Mouse (Mus musculus): ENCODE results near the gene Aqr. TPM values are rescaled to one million over a fixed set of nuclear protein-coding genes. Genes with fewer than 3 reads are reported as not detected.

Aqr gene
- total RNA-seq, 1 experiment from 2014 or later, result 60.8 TPM

DNA sequence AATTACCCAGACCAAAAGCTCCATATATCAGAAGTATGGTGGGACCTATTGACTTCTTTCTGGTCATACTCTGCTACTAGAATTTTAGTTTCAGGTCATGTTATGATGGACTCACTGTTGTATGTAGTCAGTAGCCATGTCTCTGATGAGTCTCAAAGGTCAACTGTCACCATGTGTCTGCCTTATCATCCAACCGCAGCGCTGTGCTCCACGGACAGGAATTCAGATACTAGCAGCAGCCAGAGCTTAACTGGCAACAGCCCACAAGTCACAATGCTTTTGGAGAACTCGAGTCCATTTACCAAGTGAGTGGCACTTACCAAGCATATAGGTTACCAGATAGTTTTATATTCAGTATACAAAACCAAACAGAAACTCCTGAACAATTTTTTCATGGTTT lies 89.2 kb downstream of the Aqr start:
- ATAC-seq (replicated peaks in 1 of 2; ENCODE audit: insufficient read depth in 1 of 2, low FRiP score in 2 of 2, low TSS enrichment in 1 of 2, low read depth in 1 of 2, poor library complexity in 2 of 2, severe bottlenecking in 2 of 2), result no peak

- ATAC-seq (replicated peaks in 1 of 2; ENCODE audit: insufficient read depth in 1 of 2, low FRiP score in 2 of 2, low TSS enrichment in 1 of 2, low read depth in 1 of 2, poor library complexity in 2 of 2, severe bottlenecking in 2 of 2), result peak in 1 of 2 experiments; percentile 25; a peak in 1 of 4 replicates
These were observed 90.3 kb downstream of the Aqr start for GRCm38 (mm10) chr2:114096570-114096969.

GRCm38 (mm10) chr2:114095348-114095747 lies 91.5 kb downstream of the Aqr start:
- ATAC-seq (replicated peaks in 1 of 2; ENCODE audit: insufficient read depth in 1 of 2, low FRiP score in 2 of 2, low TSS enrichment in 1 of 2, low read depth in 1 of 2, poor library complexity in 2 of 2, severe bottlenecking in 2 of 2), result no peak

DNA sequence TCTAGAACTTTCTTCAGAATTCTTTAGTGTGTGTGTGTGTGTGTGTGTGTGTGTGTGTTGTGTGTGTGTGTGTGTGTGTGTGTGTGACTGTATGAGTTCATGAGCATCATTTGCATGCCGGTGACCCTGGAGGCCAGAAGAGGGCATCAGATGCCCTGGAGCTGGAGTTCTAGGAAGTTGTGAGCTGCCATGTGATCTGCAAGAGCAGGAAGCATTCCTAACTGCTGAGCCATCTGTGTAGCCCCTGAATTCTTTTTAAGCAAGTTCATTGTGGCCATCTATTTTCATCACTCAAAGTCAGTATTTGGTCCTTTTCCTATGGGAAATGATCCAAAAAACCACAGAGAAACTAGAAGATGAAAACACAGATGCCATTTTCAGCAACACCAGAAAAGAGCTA lies 92.1 kb downstream of the Aqr start:
- ATAC-seq (replicated peaks in 1 of 2; ENCODE audit: insufficient read depth in 1 of 2, low FRiP score in 2 of 2, low TSS enrichment in 1 of 2, low read depth in 1 of 2, poor library complexity in 2 of 2, severe bottlenecking in 2 of 2), result no peak

- no peak for ATAC-seq (replicated peaks in 1 of 2; ENCODE audit: insufficient read depth in 1 of 2, low FRiP score in 2 of 2, low TSS enrichment in 1 of 2, low read depth in 1 of 2, poor library complexity in 2 of 2, severe bottlenecking in 2 of 2)
These were observed 93.2 kb downstream of the Aqr start for GRCm38 (mm10) chr2:114093577-114093976.

GRCm38 (mm10) chr2:114089862-114090261 lies 97.0 kb downstream of the Aqr start:
- ATAC-seq (replicated peaks in 1 of 2; ENCODE audit: insufficient read depth in 1 of 2, low FRiP score in 2 of 2, low TSS enrichment in 1 of 2, low read depth in 1 of 2, poor library complexity in 2 of 2, severe bottlenecking in 2 of 2), result no peak

DNA sequence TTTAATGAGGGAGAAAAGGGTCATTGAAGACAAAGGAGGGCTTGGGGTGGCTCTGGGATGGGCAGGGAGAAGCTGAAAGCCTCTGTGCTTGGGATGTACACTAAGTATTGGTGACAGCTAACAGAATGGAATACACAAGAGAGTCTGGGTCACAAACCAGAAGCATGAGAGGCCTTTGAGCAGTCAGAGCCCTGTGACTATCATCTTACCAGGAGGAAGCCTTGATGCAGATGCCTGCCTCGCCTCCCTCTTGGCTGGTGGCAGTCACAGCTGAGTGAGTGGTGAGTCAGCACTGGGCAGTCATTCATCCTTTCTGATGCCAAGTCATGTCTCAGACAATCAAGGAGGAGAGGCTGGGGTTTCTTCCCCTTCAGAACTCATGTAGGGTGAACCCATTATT lies 99.6 kb downstream of the Aqr start:
- no peak for ATAC-seq (replicated peaks in 1 of 2; ENCODE audit: insufficient read depth in 1 of 2, low FRiP score in 2 of 2, low TSS enrichment in 1 of 2, low read depth in 1 of 2, poor library complexity in 2 of 2, severe bottlenecking in 2 of 2)

- no peak for ATAC-seq (replicated peaks in 1 of 2; ENCODE audit: insufficient read depth in 1 of 2, low FRiP score in 2 of 2, low TSS enrichment in 1 of 2, low read depth in 1 of 2, poor library complexity in 2 of 2, severe bottlenecking in 2 of 2)
These were observed 114.9 kb downstream of the Aqr start for GRCm38 (mm10) chr2:114071876-114072275.

- no peak for ATAC-seq (replicated peaks in 1 of 2; ENCODE audit: insufficient read depth in 1 of 2, low FRiP score in 2 of 2, low TSS enrichment in 1 of 2, low read depth in 1 of 2, poor library complexity in 2 of 2, severe bottlenecking in 2 of 2)
These were observed 120.6 kb downstream of the Aqr start for GRCm38 (mm10) chr2:114066226-114066625.

DNA sequence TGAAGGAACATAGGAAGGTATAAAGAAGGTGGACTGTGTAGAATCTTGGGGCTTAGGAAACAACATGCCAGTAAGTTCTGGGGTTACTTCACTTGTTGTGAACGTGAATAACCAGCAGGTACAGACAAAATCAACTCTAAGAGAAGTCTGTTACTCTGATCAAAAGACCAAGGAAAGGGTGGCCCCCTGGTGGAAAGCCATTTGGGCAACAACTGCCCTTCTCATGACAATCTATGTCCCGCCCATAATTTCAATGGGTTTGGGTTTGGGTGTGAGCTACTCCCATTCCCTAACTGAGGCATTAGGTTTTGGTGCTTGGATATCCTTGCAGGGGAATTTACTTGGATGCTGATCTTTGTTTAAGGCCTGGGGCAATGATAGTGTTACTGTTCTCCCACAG lies 122.8 kb downstream of the Aqr start:
- no peak for ATAC-seq (replicated peaks in 1 of 2; ENCODE audit: insufficient read depth in 1 of 2, low FRiP score in 2 of 2, low TSS enrichment in 1 of 2, low read depth in 1 of 2, poor library complexity in 2 of 2, severe bottlenecking in 2 of 2)

DNA sequence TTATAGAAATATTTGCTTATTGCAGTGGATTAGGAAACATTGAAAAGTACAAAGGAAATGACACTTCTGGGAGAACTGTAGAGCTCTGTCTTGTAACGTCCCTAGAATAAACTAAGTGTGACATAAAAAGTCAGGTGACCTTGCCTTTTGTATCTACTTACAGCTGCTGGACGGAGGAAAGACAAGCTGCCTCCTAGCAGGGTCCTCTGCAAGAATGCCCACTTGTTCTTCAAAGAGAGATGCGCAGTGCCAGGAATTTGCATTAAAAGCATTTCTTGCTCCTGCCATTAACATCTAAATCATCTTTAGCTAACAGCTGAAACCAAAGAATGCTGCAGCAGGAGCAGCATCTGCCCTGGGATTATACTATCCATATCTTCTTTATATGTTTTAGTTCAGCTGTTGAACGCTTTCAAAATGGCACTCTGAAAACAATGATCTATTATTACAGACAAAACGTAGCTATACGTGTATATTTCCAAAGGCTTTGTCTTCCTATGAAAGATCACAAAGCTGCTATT lies 126.7 kb downstream of the Aqr start:
- ATAC-seq (replicated peaks in 1 of 2; ENCODE audit: insufficient read depth in 1 of 2, low FRiP score in 2 of 2, low TSS enrichment in 1 of 2, low read depth in 1 of 2, poor library complexity in 2 of 2, severe bottlenecking in 2 of 2), result no peak

GRCm38 (mm10) chr2:114059608-114060007 lies 127.2 kb downstream of the Aqr start:
- no peak for ATAC-seq (replicated peaks in 1 of 2; ENCODE audit: insufficient read depth in 1 of 2, low FRiP score in 2 of 2, low TSS enrichment in 1 of 2, low read depth in 1 of 2, poor library complexity in 2 of 2, severe bottlenecking in 2 of 2)

DNA sequence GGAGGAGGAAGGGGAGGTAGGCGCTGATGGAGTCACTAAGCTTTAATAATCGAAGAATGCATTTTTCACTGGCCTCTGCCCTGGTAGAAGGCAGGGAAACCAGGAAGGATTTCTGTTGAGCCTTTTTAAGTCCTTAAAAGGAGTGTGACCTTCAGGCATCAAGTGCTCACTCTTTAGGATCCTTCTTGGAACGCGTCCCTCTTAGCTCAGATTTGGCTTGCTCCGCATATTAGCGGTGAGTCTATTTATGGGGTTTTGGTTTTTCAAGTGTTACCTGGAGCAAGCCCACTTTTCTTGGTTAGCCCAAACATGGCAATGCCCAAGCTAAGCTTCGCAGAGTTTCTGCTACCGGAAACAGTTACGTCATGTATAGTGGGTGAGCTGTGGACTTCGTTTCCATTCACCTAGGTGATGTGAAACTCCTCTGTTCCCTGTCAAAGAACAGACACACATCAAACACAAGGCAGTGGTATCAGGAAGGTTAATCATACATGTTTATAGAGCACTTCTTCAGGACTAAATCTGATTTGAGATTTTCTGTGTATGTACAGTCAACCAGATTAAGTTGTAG lies 128.5 kb downstream of the Aqr start:
- no peak for ATAC-seq (replicated peaks in 1 of 2; ENCODE audit: insufficient read depth in 1 of 2, low FRiP score in 2 of 2, low TSS enrichment in 1 of 2, low read depth in 1 of 2, poor library complexity in 2 of 2, severe bottlenecking in 2 of 2)

GRCm38 (mm10) chr2:114057303-114057853 lies 129.4 kb downstream of the Aqr start:
- no peak for ATAC-seq (replicated peaks in 1 of 2; ENCODE audit: insufficient read depth in 1 of 2, low FRiP score in 2 of 2, low TSS enrichment in 1 of 2, low read depth in 1 of 2, poor library complexity in 2 of 2, severe bottlenecking in 2 of 2)

- ATAC-seq (replicated peaks in 1 of 2; ENCODE audit: insufficient read depth in 1 of 2, low FRiP score in 2 of 2, low TSS enrichment in 1 of 2, low read depth in 1 of 2, poor library complexity in 2 of 2, severe bottlenecking in 2 of 2), result no peak
These were observed 132.7 kb downstream of the Aqr start for GRCm38 (mm10) chr2:114054129-114054528.

GRCm38 (mm10) chr2:114052696-114053598 lies 133.9 kb downstream of the Aqr start, which contains the start of gene Actc1:
TSS of gene Actc1 (minus strand) at chr2:114053548.
- ATAC-seq (replicated peaks in 1 of 2; ENCODE audit: insufficient read depth in 1 of 2, low FRiP score in 2 of 2, low TSS enrichment in 1 of 2, low read depth in 1 of 2, poor library complexity in 2 of 2, severe bottlenecking in 2 of 2), result no peak

- no peak for ATAC-seq (replicated peaks in 1 of 2; ENCODE audit: insufficient read depth in 1 of 2, low FRiP score in 2 of 2, low TSS enrichment in 1 of 2, low read depth in 1 of 2, poor library complexity in 2 of 2, severe bottlenecking in 2 of 2)
These were observed 135.0 kb downstream of the Aqr start for GRCm38 (mm10) chr2:114051871-114052241.

All from hematopoietic stem cell, adult 5-6 weeks (primary cell).